Mouse (Mus musculus) B cell, adult 2 months (primary cell): ENCODE results near the gene Msi2.

ENCODE experiments used
- DNase-seq, 2 experiments: peaks; one replicate each; pipeline ENCODE4 v3.0.0; 2022

Msi2 gene

GRCm38 (mm10) chr11:88508133-88508532, 210.2 kb downstream of the Msi2 start:
- DNase-seq = no peak

DNA sequence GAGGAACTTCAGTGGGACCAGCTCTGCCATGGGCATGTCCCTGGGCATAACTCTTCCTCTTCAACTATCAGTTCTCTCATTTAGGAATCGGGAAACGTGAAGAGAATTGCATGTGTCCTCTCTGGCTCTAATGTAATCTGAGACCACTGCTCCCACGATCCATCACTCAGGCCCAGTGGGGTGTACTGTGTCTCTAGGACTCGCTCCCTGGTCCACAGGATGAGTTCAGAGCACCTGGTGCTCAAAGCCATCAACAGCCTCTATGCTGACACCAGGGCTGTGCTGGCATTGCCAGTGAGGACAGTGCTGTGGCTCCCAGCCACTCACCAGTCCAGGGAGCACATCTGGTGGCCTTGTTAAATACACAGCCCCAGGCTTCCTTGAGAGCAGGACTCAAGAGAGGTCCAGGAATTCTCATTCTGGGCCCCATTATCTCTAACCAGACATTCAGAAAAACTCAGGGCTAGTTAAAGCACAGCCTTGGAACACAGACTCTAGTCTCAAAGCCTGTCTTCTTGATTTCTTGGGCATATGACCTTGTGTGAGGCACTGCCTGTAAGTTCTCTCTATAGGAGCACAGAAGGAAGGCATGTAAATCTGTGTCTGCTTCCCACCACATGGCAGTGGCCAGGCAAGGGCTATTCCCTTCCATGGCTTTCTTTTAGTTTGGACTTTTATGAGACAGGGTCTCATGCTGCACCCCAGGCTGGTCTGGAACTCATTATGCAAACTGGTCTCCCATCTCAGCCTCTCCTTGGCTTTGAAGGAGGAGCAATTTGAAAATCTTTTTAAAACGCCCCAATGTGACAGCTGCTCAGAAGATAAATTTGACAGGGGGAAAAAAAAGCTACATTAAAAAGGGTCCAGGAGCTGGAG, 211.5 kb downstream of the Msi2 start:
- DNase-seq = no peak

DNA sequence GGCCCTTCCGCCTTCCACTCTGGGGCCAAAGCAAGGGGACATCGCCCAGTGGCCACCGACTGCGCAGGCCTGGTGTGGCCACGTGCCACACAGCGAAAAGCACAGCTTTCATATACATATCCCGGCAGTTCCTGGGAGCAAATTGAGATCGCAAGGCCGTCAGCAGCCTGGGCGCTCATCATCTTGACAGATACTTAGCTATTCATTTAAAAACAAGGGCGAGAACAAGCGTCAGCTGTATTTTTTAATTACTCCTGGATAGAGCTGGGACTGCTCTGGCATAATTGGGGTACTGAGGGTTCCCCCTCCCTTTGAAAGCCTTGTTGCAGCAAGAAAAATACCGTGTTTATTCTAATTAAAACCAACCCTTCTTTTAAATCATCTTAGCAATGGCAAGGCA, 212.2 kb downstream of the Msi2 start:
- DNase-seq = no peak

GRCm38 (mm10) chr11:88502566-88502965, 215.7 kb downstream of the Msi2 start:
- DNase-seq = no peak

- peak; percentile 39 to 40 for DNase-seq
Measured at GRCm38 (mm10) chr11:88498491-88498890, 219.8 kb downstream of the Msi2 start.

GRCm38 (mm10) chr11:88496460-88496859, 221.9 kb downstream of the Msi2 start:
- DNase-seq = no peak

DNA sequence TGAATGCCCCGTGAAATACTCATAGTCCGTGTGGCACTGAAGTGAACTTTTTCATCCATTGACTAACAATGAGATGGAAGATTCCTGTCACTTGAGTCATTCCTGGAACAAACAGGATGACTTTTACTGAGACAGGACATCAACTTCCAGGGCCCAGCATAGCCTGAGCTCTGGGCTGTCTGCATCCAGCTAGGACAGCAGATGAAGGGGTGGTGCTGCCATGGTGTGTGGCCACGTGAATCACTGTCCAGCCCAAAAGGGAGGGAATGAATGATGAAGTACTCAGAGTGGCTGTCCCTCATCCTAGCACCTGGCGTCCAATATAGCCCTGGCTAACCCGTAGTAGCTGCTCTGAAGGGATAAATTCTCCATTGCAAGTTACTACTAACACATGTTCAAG, 222.6 kb downstream of the Msi2 start:
- no peak for DNase-seq

DNA sequence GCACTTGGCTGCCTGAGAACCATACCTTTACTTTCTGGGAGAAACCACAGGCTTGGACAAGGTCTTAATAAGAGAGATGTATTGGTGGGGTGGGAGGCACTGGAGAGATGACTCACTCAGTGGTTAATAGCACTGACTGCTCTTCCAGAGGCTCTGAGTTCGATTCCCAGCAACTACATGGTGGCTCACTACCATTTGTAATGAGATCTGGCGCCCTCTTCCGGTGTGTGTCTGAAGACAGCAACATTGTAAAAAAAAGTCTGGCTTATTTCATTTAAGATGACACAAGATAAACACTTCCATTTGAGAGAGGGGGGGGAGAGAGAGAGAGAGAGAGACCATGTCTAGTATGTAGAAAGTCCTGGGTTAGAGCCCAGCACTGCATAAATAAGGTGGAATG, 223.3 kb downstream of the Msi2 start:
- no peak for DNase-seq

DNA sequence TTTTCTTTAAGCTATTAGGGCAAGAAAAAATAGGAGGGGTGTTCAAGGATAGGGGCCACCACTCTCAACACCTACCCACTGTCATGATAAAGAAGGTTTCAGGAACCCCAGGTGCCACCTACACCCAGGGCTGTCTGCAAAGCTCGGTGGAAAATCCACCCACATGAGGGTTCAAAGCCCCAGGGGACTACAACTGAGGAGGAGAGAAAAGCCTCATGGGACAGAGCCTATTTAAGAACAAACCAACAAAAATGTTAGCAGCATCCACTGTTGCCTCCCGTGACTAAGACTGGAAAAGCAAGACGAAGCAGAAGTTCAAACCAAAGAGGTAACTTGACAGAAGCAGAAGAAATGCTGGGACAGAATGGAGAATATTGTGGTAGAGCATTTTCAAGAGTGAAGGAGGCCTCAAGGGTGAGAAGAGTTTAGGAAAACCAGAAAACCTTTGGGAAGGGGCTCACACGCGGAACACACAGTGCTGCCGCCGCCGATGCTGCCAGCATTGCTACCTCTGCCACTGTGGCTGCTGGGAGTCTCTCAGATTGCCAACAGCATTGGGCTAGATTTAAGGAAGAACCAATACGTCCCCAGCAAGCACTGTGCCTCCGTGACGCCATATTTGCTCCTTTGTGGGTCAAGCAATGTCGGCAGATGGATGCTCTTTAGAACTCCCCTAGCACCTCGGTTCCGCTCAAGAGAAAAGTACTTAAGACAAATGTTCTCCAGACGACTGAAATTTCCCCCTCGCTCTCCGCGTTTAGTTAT, 224.3 kb downstream of the Msi2 start:
- DNase-seq = peak; percentile 15 to 36

DNA sequence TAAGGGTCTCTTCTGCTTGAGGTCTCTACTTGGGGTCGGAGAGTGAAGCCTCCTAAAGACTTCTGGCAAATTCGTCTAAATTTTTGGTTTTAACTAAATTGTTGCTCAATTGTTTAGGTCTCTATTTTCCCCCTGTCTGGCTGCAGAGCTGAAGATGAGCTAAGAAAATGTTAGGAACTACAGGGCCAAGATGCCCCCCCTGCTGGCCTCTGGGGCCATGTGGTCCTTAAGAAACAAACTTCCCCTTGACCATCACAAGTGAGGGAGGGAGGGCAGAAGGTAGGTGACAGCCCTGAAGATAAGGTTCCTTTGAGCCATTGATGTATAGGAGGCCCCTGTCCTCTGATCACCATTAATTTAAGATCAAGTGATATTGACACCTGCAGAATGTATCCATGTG, 225.7 kb downstream of the Msi2 start:
- DNase-seq = no peak

DNA sequence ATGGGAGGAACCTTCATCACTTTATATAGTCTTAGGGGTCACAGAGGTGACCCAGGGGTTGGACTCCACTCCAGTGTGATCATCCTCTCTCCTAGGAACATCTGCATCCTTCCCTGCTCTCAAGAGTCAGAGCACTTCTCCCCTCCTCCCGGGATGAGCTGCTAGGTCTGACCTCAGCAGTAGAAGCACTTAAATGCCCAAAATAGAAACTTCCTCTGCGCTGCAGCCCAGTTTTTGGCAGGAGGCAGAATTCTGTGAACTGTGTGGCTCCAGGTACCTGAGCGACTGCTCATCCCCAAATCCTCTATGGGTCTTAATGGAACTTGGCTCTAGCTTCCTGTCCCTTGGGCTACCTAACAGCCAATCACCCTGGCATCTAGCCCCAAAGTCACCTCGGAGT, 228.3 kb downstream of the Msi2 start:
- DNase-seq = no peak

DNA sequence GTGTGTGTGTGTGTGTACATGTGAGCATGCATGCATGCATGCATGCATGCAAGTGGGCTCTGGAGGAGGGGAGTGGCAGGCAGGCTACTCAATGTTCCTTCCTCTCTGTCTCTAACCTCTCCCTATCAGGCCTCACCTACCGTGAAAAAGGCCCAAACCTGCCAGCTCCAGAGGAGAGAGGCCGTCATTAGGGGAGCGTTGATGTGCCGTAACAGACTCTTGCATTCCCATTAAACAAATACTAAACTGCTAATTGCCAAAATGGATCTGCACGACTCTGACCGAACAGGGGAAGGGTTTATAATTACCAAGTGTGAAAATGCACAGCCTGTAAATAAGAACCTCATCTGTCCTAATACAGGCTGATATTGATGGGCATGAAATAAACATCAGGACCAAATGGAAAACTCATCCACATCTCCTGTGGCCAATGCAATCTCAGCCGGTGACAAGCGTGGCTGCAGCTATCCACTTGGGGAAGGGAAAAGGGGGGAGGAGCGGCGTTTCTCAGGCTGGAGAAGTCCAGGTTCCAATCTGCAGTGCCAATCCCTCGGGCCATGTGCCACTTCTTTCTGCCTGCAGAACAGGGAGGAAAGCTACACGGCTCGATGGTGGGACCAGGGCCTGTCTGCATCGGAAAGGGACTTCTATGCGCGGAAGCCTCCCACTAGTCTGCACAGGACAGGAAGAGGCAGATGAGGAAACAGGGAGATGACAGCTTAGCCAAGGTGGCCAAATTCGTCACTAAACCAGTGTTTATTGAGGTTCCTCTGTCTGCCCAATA, 229.2 kb downstream of the Msi2 start:
- no peak for DNase-seq

DNA sequence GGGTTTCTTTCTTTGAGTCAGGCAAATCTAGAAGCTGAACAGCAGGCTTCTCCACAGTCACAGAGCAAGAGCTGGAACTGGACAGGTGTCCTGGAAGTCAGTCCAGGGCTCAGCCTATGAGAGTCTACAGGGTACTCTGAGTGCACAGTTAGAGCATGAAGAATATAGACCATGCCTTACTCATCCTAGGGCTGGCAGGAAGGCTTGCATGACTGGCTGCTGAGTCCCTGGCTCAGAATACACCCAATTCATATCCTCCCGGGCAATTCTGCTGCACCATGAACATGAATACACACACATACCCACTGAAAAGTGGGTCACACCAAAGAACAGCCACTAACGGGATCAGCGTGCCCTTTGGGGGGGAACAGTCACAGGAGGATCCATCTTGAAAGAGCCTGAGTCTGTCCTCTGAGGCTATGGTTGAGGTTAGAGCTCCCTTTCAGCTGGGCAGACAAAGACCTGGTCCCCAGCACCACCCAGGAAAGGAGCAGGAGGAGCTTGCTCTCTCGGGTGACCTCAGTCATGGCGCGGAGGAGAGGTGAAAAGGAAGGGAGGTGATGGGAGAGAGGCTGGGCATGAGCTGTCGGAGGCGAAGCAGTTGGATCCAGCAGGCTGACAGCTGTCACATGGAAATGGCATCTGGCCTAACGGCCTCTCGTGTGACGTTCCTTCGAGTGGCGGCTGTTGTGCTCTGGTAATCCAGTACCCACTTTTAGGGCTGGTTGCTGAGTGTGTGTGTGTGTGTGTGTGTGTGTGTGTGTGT, 230.0 kb downstream of the Msi2 start:
- DNase-seq = no peak

GRCm38 (mm10) chr11:88485987-88486386, 232.3 kb downstream of the Msi2 start:
- DNase-seq = peak; percentile 24 to 29

DNA sequence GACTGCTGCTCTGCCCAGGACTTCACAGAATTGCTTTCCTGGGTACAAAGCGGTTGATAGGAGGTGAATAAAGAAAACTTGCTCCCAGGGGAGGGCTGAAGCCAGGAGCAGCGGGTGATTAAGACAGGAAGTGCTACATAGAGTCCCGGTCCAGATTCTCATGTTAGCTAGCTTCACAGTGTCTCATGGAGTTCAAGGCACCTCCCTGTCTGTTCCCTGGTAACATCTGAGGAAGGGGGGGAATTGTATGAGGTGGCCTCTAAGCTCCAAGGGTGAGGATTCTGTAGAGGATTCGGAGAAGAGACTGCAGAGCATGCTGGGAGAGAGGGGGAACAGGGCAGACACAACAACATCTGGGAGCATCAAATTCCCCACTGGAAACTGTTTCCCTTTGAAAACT, 233.2 kb downstream of the Msi2 start:
- DNase-seq = no peak

DNA sequence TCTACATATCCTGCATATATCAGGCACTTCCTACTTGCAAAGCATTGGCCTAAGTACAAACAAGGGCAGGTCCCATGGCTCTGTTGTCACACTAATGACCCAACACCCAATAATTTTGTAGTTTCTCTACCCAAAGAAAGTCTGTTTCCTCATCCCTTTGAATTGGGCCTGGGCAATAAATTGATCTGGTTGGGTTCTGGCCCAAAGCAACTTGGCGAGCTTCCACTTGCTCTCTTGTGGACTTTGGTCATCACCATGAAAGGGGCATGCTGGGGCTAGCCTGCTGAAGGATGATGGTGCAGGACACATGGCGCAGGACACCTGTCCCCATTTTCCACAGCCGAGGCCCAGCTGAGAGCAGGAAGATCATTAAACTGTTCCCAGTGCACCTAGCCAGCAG, 234.3 kb downstream of the Msi2 start:
- no peak for DNase-seq

DNA sequence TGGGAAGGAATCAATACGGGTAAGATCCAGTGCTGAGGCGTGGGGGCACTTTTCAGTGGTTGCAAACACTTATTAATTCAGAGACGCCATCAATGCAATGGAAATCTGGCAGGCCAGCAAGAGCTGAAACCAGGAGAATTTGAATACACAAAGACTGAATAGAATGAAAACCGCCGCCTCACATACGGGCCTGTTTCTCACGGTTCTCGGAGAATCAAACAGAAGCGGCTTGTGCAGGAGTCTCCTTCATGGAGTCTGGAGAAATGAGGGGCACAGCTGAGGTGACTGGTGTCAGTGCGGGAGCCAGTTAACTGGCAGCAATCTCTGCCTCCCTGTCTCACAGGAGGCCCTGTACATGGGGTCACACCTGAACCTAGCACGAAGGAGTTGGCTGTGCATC, 235.7 kb downstream of the Msi2 start:
- DNase-seq = no peak

DNA sequence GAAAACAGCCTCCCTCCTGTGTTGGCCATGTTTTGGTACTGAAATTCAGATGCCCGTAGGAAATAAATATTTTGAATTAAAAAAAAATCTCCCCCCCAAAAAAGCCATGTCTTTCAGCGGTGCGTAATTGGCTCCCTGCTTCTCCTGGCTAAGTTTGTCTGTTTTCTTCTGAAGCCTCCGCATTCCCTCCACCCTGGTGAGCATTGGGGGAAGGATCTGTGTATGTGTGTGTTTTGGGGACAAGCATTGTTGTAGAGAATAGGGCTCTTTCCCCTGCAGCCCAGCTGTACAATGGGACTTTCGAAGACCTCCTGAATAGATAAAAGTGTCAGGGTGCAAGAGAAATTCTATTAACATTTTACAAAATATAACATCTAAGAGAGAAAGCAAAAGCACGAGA, 236.1 kb downstream of the Msi2 start:
- DNase-seq = no peak

GRCm38 (mm10) chr11:88481602-88482161, 236.6 kb downstream of the Msi2 start:
- DNase-seq = no peak

- no peak for DNase-seq
Measured at GRCm38 (mm10) chr11:88481092-88481601, 237.2 kb downstream of the Msi2 start.

DNA sequence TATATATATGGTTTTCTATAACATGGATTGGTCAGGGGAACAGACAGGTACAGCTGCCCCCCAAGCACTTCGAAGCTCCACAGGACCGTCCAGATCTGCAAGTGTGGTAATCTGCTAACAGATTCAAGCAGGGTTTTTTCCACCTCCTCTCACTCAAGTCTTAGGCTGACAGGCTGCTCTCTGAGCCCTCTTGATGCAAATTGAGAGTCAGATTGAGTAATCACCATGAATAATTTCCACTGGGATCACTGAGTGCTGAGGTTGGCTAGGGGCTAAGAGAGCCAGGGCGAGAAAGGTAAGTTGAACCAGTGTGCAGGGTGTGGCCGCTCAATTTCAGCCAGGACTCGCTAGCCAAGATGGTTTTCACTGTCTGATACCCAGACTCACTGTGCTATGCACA, 238.8 kb downstream of the Msi2 start:
- no peak for DNase-seq

GRCm38 (mm10) chr11:88474889-88475440, 243.3 kb downstream of the Msi2 start:
- no peak for DNase-seq
